Mouse (Mus musculus) heart, embryonic 10.5 days (tissue): ENCODE measurements around the gene Krtap15. TPM values are rescaled to one million over a fixed set of nuclear protein-coding genes. Genes with fewer than 3 reads are reported as not detected.

Experiments used
- DNase-seq: peaks from one replicate; pipeline ENCODE4 v3.0.0-alpha.2; 2017; ENCODE audit warnings: low spot score
- H3K27ac ChIP-seq: fragments of 300-500 bp; sonication (generic); 2 replicates; pipeline ENCODE4 v1.5.1; 2016; ENCODE audit warnings: mild to moderate bottlenecking
- H3K27me3 ChIP-seq: fragments of 300-500 bp; sonication (generic); 2 replicates; pipeline ENCODE4 v1.6.1; 2016; ENCODE audit warnings: mild to moderate bottlenecking; ENCODE audit not compliant: poor library complexity, insufficient read depth, severe bottlenecking
- H3K36me3 ChIP-seq: fragments of 300-500 bp; sonication (generic); 2 replicates; pipeline ENCODE4 v1.6.1; 2016; ENCODE audit warnings: mild to moderate bottlenecking, moderate library complexity
- H3K4me1 ChIP-seq: fragments of 300-500 bp; sonication (generic); 2 replicates; pipeline ENCODE4 v1.6.1; 2016; ENCODE audit warnings: mild to moderate bottlenecking
- H3K4me3 ChIP-seq: fragments of 300-500 bp; sonication (generic); 2 replicates; pipeline ENCODE4 v1.5.1; 2016; ENCODE audit warnings: mild to moderate bottlenecking, moderate library complexity
- H3K9me3 ChIP-seq: fragments of 300-500 bp; sonication (generic); 2 replicates; pipeline ENCODE4 v1.6.1; 2016; ENCODE audit warnings: mild to moderate bottlenecking, moderate library complexity
- WGBS: fragments of 180-500 bp; shearing (Covaris S2); methylation state at CpG from one replicate; pipeline ENCODE4 v1.1.7; 2016; 5-methylcytosine and 5-hydroxymethylcytosine counted together
- polyA plus RNA-seq: library from polyadenylated mRNA; unstranded; fragments of >200 nt; fragmentation: Nextera tagmentation; extraction: Ambion mirVana; gene quantifications from 2 replicates; pipeline ENCODE4 v1.2.1, GENCODE M21; 2016

Krtap15 gene
- not detected in 2 replicates for polyA plus RNA-seq

DNA sequence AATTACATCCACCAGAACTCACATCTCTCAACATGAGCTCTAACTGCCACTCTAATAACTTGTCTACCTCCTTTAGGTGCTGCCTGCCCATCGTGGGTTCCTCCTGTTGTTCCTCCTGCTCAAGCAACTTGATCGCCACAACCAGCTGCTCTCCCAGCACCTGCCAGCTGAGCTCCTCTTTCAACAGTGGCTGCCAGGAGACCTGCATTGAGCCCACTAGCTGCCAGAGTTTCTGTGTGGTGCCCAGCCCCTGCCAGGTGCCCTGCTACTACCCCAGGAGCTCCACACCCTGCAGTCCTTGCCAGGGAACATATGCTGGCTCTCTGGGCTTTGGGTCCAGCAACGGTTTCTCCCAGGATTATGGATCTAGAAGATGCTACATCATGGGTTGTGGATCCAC lies at the start of gene Krtap15:
Gene Krtap15, plus strand, starts transcription at position 150 of the 400 bp plus-strand sequence.
- no peak within 1 kb of the TSS for H3K4me3 ChIP-seq
- DNase-seq: no peak
- no peaks in the 10 kb centered on the region for H3K9me3 ChIP-seq
- WGBS: 85% methylated on average over 3 of the region's 3 CpGs
- no peaks in the 10 kb centered on the region for H3K36me3 ChIP-seq
- H3K27ac ChIP-seq: no peak within 1 kb of the TSS
- H3K27me3 ChIP-seq: no peaks in the 10 kb centered on the region
- no peaks in the 10 kb centered on the region for H3K4me1 ChIP-seq

DNA sequence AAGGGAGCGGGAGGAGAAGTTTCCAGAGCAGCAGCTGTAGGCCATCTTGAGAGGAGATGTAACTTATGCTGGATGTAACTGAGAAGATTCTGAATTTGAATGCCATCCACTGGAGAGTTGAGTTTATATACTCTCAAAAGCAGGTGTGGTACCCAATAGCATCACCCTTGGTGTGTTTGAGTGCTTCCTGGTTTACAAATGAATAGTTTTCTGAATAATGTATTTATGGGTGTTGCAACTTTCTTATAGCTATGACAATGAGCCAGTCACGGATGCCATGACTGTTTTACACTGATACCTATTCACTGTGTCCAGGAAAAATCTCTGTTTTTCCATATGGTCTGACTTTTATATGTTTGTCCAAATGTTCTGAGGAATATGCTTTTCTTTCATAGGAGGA lies 45.9 kb upstream of the Krtap15 start, which contains the start of gene 2310057N15Rik:
Gene 2310057N15Rik, minus strand, starts transcription at position 101 of the 400 bp plus-strand sequence.
- Histone ChIP-seq H3K27ac (no peak within 1 kb of the TSS), H3K27me3 (no peaks in the 10 kb centered on the region), H3K9me3 (no peaks in the 10 kb centered on the region), H3K4me3 (no peak within 1 kb of the TSS), H3K36me3 (no peaks in the 10 kb centered on the region), H3K4me1 (no peaks in the 10 kb centered on the region)
- WGBS: 66% methylated on average over 2 of the region's 2 CpGs
- DNase-seq: no peak

DNA sequence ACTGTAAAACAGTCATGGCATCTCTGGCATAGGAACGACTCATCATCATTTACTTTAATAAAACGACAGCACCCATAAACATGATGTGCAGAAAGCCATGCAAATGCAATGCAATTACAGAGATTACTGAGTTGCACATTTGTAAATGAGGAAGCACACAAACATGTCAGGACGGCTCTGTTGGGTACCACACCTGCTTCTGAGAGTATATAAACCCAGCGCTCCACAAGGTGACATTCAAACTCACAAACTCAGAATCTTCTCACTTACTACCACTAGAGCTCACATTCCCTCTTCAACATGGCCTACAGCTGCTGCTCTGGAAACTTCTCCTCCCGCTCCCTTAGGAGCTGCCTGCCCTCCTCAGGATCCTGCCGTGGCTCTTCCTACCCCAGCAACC lies 42.4 kb upstream of the Krtap15 start, which contains the start of gene Gm5965:
Gene Gm5965, plus strand, starts transcription at position 301 of the 400 bp plus-strand sequence.
- Histone ChIP-seq H3K4me3 (no peak within 1 kb of the TSS), H3K9me3 (no peaks in the 10 kb centered on the region), H3K27ac (no peak within 1 kb of the TSS), H3K27me3 (no peaks in the 10 kb centered on the region), H3K36me3 (no peaks in the 10 kb centered on the region), H3K4me1 (no peaks in the 10 kb centered on the region)
- WGBS: 82% methylated on average over 6 of the region's 6 CpGs
- no peak for DNase-seq

DNA sequence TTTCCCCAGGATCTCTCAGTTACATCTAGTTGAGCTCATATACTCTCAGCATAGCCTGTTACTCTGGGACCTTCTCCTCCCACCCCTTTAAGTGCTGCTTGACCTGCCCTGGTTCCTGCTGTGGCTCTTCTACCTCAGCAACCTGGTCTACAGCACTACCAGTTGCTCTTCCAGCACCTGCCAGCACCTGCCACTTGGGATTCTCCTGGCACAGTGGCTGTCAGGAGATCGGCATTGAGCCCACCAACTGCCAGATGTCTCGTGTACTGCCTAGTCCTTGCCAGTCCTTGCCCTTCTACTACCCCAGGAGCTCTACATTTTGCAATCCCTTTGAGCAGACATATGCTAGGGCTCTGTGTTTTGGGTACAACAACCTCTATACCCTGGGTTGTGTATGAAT lies 33.2 kb upstream of the Krtap15 start:
- Histone ChIP-seq H3K4me3 (no peak overlapping the region), H3K9me3 (no peaks in the 10 kb centered on the region), H3K27me3 (no peaks in the 10 kb centered on the region), H3K4me1 (no peaks in the 10 kb centered on the region), H3K27ac (no peak overlapping the region), H3K36me3 (no peaks in the 10 kb centered on the region)
- WGBS: 76% methylated on average over 2 of the region's 2 CpGs
- no peak for DNase-seq

DNA sequence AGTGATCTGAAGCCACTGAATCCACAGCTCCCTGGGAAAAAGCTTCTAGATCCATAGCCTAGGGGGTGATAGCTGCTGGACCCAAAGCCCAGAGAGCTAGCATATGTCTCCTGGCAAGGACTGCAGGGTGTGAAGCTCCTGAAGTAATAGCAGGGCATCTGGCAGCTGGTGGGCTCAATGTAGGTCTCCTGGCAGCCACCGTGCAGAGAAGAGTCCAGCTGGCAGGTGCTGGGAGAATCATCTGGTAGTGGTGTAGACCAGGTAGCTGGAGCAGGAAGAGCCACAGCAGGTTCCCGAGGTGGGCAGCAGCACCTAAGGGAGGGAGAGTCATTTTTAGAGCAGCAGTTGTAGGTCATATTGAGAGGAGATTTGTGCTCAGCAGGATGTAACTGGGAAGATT lies 8.2 kb upstream of the Krtap15 start, which contains the start of gene Gm20741:
Gene Gm20741, minus strand, starts transcription at position 394 of the 400 bp plus-strand sequence.
- H3K27me3 ChIP-seq: no peaks in the 10 kb centered on the region
- H3K9me3 ChIP-seq: no peaks in the 10 kb centered on the region
- 67% methylated on average over 2 of the region's 2 CpGs for WGBS
- H3K4me3 ChIP-seq: no peak within 1 kb of the TSS
- H3K4me1 ChIP-seq: no peaks in the 10 kb centered on the region
- DNase-seq: no peak
- H3K27ac ChIP-seq: no peak within 1 kb of the TSS
- H3K36me3 ChIP-seq: no peaks in the 10 kb centered on the region

DNA sequence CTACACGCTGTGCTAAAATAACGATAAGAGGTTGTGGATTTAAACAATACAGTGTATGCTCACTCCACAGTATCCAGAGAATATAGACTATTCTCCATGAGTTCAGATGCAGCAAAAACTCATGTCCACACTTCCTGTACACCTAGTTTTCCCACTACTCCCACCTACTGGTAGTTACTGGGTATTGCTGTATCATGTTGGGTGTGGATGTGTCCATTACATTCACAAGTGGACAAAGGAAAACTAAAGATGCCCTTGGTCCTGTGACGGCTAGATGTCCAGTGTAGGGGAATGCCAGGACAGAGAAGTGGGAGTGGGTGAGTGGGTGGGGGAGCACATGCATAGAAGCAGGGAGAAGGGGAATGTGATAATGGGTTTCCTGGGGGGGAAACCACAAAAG lies 3.7 kb downstream of the Krtap15 start:
- WGBS: 82% methylated on average over 3 of the region's 3 CpGs
- Histone ChIP-seq H3K4me1 (no peaks in the 10 kb centered on the region), H3K36me3 (no peaks in the 10 kb centered on the region), H3K4me3 (no peak overlapping the region), H3K9me3 (no peaks in the 10 kb centered on the region), H3K27ac (no peak overlapping the region), H3K27me3 (no peaks in the 10 kb centered on the region)
- DNase-seq: no peak

DNA sequence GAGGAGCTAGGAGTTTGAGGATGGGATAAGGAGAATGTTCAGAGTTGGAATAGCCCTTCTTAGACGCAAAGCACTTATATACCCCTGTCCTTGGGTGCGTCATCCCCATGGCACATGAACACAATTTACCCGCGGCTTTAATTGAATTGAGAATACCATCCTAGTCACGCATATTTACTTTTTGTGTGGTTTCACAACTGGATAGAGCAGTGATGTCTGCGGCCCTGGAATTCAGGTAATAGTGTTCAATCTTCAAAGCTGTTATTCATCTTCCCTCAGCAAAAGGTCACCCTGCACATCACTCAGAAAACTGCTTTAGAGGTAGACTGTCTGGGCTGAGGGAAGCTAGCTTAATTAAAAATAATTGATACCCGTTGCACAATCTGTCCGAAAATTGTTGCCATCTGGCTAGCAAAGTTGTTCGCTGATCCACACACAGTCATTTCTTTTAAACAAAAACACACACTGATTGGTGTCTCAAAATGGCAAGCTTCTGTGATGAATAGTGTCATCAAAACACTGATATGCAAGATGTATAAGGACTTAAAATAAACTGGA lies 6.2 kb downstream of the Krtap15 start, which contains the start of gene Krtap14:
Gene Krtap14, minus strand, starts transcription at position 51 of the 558 bp plus-strand sequence.
- no peak for DNase-seq
- no peaks in the 10 kb centered on the region for H3K36me3 ChIP-seq
- no peaks in the 10 kb centered on the region for H3K27me3 ChIP-seq
- H3K9me3 ChIP-seq: no peaks in the 10 kb centered on the region
- H3K4me1 ChIP-seq: no peaks in the 10 kb centered on the region
- H3K27ac ChIP-seq: no peak within 1 kb of the TSS
- 83% methylated on average over 9 of the region's 9 CpGs for WGBS
- H3K4me3 ChIP-seq: no peak within 1 kb of the TSS

DNA sequence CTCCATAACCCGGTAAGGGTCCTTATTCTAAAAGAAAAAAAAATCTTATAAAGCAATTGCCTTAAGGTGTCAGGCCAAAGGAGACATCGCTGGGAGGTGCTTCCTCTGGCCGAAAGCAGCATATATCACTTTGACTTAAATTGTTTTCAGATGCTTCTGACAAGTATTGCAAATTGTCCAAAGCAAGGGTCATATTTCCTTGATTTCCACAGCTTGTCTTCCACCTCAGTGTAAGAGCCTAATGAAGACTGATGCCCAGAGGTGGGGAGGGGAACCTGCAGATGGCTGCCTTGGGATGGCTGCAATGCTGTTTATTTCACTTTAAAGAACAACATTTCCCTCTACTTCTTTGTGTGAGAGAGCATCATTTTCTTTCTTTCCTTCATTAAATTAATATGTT lies 7.0 kb downstream of the Krtap15 start:
- DNase-seq: no peak
- H3K4me1 ChIP-seq: no peaks in the 10 kb centered on the region

DNA sequence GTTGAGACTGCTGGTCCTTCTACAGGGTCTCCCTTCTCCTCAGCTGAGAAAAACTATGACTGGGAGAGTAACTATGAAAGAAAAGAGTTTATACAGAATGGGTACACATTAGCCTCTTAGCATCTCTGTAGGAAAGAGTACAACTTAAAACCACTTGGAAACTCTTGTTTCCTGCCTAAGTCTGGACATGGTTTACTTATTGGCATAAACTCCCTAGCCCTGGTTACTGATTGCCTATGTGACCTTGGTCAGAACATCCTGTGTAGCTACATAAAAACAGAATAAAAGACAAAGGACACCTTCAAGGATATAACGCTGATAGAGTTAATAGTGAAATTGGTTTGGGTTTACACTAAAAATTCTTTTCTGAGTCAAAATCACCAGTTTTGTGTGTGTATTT lies 27.3 kb downstream of the Krtap15 start:
- Histone ChIP-seq H3K9me3 (no peaks in the 10 kb centered on the region), H3K36me3 (no peaks in the 10 kb centered on the region), H3K4me1 (no peaks in the 10 kb centered on the region), H3K27ac (no peak overlapping the region), H3K4me3 (no peak overlapping the region), H3K27me3 (no peaks in the 10 kb centered on the region)
- WGBS: 92% methylated on average over 1 of the region's 1 CpGs
- no peak for DNase-seq

More for the DNA sequence above, 7.0 kb downstream of the Krtap15 start:
- Histone ChIP-seq H3K4me3 (no peak overlapping the region), H3K27ac (no peak overlapping the region), H3K27me3 (no peaks in the 10 kb centered on the region), H3K36me3 (no peaks in the 10 kb centered on the region), H3K9me3 (no peaks in the 10 kb centered on the region)
- 75% methylated on average over 3 of the region's 3 CpGs for WGBS

DNA sequence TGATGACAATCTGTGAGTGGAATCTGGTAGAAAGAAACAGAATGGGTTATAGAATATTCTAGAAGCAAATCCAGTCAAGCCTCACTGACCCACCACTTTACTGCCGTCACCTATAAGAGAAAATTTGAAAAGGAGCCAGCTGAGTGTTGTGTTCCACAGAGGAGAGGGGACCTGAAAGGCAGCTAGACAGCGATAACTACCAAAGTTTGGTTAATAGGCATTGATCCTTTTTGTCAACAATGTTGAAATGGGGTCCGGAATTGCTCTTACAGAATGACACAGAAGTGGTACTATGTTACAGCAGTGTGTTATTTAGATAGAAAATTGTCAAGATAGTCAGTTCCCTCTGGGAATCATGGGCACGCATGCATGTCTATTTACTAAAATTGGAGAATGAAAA lies 28.5 kb downstream of the Krtap15 start:
- Histone ChIP-seq H3K4me3 (no peak overlapping the region), H3K27me3 (no peaks in the 10 kb centered on the region), H3K4me1 (no peaks in the 10 kb centered on the region), H3K36me3 (no peaks in the 10 kb centered on the region), H3K27ac (no peak overlapping the region), H3K9me3 (no peaks in the 10 kb centered on the region)
- DNase-seq: no peak
- WGBS: 88% methylated on average over 4 of the region's 4 CpGs

DNA sequence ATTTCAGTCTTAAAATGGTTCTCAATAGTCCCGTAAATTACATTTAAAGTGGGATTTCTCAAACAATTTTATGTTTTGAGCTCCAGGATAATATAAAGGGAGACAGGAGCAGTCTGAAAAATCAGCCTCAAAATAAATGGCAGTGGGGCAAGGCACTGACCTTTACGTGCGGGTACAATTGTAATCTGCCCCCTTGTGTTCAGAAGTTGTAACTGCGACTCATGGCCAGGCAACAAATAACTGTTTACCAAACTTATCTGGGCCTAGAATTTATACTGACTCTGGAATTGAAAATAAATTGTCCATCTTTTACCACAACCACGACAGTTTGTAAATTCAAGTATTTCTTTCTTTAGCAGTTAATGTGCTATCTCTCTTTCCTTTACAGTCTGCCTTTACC lies 31.4 kb downstream of the Krtap15 start:
- H3K36me3 ChIP-seq: no peaks in the 10 kb centered on the region
- no peaks in the 10 kb centered on the region for H3K27me3 ChIP-seq
- no peak for DNase-seq
- WGBS: 13% methylated on average over 5 of the region's 5 CpGs
- no peaks in the 10 kb centered on the region for H3K9me3 ChIP-seq
- H3K4me1 ChIP-seq: no peaks in the 10 kb centered on the region
- no peak overlapping the region for H3K27ac ChIP-seq
- no peak overlapping the region for H3K4me3 ChIP-seq

DNA sequence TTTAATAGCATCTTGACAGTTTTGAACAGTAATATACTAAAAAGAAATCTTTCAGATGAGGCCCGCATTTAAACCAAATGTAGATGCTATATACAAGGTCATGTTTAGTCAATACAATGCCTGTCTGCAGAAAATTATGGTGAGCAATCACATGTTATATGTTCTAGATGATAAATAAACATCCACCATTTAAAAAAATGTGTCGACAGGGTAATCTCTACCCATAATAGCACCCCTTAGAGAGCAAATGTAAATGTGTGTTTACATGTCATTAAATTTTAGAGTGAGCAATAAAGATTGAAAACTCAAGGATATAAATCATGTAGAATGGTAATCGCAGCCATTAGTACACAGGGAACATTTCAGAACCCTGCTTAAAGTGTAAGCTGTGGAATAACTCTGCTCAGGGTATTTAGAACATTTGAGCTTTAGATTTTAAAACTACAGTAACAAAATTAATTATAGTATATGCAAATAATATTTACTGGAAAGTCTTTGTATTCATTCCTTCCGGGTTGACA lies 44.9 kb downstream of the Krtap15 start:
- Histone ChIP-seq H3K4me3 (no peak overlapping the region), H3K9me3 (no peaks in the 10 kb centered on the region), H3K4me1 (no peaks in the 10 kb centered on the region), H3K27ac (no peak overlapping the region), H3K27me3 (no peaks in the 10 kb centered on the region), H3K36me3 (no peaks in the 10 kb centered on the region)
- 86% methylated on average over 4 of the region's 4 CpGs for WGBS
- DNase-seq: no peak

DNA sequence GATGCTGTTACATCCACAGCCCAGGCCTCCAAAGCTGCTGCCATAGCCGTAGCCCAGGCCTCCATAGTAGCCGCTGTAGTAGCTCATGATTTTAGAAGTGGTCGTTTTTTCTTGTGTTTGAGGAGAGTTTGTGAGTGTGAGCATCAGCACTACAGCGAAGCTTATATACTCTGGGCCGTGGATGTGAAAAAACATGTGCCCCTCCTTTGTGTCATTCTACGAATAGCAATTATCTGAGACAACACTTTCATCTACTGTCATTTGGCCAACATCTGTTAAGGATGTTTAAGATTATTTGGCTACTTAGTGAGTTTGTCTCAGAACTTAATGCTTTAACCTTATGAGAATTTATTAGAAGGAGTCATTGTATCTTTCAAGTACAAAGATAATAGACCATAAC lies 49.3 kb downstream of the Krtap15 start, which contains the start of gene Krtap19-1:
Gene Krtap19-1, minus strand, starts transcription at position 101 of the 400 bp plus-strand sequence.
- H3K27ac ChIP-seq: no peak within 1 kb of the TSS
- WGBS: 81% methylated on average over 6 of the region's 6 CpGs
- H3K36me3 ChIP-seq: no peaks in the 10 kb centered on the region
- no peak for DNase-seq
- H3K9me3 ChIP-seq: no peaks in the 10 kb centered on the region
- H3K4me1 ChIP-seq: no peaks in the 10 kb centered on the region
- no peaks in the 10 kb centered on the region for H3K27me3 ChIP-seq
- H3K4me3 ChIP-seq: no peak within 1 kb of the TSS
